Mouse (Mus musculus) c-Kit-negative CD71-positive TER-119-positive erythroid progenitor cells, embryonic 14.5 days (primary cell): Measurements from ENCODE around the gene B3gnt3.

Source experiments
- DNase-seq: peaks from one replicate; pipeline ENCODE4 v3.0.0-alpha.2; 2013; ENCODE audit warnings: low read depth, low spot score

Gene B3gnt3

DNA sequence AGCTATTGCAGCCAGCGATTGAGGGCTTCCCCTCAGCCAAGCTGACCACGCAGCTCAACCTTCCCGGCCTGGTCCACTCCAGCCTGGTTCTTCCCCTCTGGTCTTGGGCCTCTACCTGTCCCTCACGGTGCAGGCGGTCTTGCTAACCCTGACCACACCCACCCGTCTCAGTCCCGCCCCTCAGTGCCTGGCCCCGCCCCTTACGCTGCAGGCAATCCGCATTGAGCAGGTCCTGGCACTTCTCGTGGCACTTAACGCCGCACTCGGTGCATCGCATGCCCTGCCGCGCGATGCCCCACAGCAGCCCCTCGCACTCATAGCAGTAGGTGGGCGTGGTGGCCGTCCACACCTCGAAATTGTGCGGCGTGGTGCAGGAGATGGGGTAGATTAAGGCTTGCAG lies 47.0 kb downstream of the B3gnt3 start:
- no peak for DNase-seq

DNA sequence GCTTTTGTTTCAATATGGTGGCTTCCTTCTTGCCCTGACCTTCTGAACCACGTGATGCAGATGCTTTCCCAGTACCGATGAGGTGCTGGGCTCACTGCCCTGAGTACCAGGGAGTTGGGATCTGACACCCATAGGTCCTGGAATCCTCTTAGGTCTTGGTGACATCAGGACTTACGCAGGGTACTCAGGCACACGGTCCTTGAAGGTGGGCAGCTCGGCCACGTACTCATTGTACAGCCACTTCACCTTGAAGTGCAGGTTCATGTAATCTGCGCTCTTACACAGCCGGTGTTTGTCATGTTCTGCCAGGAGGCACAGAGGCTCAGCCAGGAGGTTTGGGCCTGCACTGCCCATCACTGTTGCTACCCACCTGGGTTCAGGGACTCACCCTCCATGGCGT lies 56.1 kb downstream of the B3gnt3 start:
- no peak for DNase-seq
